Mouse (Mus musculus) olfactory bulb, adult 2 months (tissue): Measurements from ENCODE around the gene Scrg1.

Experiments used
- CTCF ChIP-seq: fragments of 200-500 bp; IDR thresholded peaks from 2 replicates; pipeline ENCODE4 v1.5.1; 2012; ENCODE audit warnings: low read depth, mild to moderate bottlenecking, low read length, moderate library complexity; ENCODE audit not compliant: insufficient read depth
- POLR2A ChIP-seq: fragments of 200-500 bp; IDR thresholded peaks from 2 replicates; pipeline ENCODE4 v1.6.1; 2012; ENCODE audit warnings: mild to moderate bottlenecking, low read depth, low read length, moderate library complexity; ENCODE audit not compliant: insufficient read depth

DNA sequence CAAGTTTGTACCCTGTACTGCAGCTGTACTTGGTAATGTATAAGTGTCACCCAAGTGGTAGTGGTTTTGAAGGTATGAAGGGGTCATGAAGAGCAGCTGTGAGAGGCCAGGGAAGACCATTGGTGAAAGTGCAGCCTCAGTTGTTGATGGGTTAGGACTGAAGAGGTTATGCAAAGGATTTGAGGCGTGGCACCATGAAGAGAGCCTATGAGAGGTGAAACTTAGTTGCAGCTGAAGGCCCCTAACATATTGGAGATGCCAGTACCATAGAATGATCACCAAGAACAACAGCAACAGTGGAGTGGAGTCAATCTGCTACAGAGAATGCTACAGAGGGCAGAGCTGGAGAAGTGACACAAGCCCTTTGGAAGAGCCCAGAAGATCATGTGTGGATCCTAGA lies 33.6 kb downstream of the Scrg1 start:
- TF ChIP-seq POLR2A (no peak), CTCF (no peak)
